Mouse (Mus musculus): Measurements from ENCODE around the gene Ifitm5.

GRCm38 (mm10) chr7:140954733-140955071 lies 4.6 kb upstream of the Ifitm5 start:
- TF ChIP-seq GATA1 (IDR thresholded peaks at IDR 0.05; ENCODE audit: low read length) (no peak), TAL1 (IDR thresholded peaks at IDR 0.05; ENCODE audit: low read length) (no peak)
